Mouse (Mus musculus) layer of hippocampus, adult 9-10 months (tissue): ENCODE results near the gene Ccdc30.
A peak's percentile ranks its signal among the peaks of the same experiment; 100 is the strongest.

Experiments used
- DNase-seq: peaks from one replicate; pipeline ENCODE4 v3.0.0; 2022; ENCODE audit warnings: low spot score

Gene Ccdc30

GRCm38 (mm10) chr4:119415072-119415753 lies at the start of gene Ccdc30:
Ccdc30 (minus strand) TSS chr4:119415521.
- DNase-seq: peak; percentile 85

- no peak for DNase-seq
These were observed 48.6 kb upstream of the Ccdc30 start for GRCm38 (mm10) chr4:119463756-119464419.

- no peak for DNase-seq
These were observed 47.8 kb upstream of the Ccdc30 start for GRCm38 (mm10) chr4:119462858-119463755.

- DNase-seq: no peak
These were observed 47.1 kb upstream of the Ccdc30 start for GRCm38 (mm10) chr4:119462457-119462856.

GRCm38 (mm10) chr4:119460728-119461141 lies 45.4 kb upstream of the Ccdc30 start:
- DNase-seq: peak; percentile 90

GRCm38 (mm10) chr4:119460296-119460695 lies 45.0 kb upstream of the Ccdc30 start:
- no peak for DNase-seq

GRCm38 (mm10) chr4:119453533-119453932 lies 38.2 kb upstream of the Ccdc30 start:
- DNase-seq: no peak

GRCm38 (mm10) chr4:119453128-119453527 lies 37.8 kb upstream of the Ccdc30 start:
- DNase-seq: no peak

- no peak for DNase-seq
These were observed 35.1 kb upstream of the Ccdc30 start for GRCm38 (mm10) chr4:119450436-119450835.

- DNase-seq: no peak
These were observed 32.5 kb upstream of the Ccdc30 start for GRCm38 (mm10) chr4:119447786-119448185.

GRCm38 (mm10) chr4:119447261-119447660 lies 31.9 kb upstream of the Ccdc30 start:
- no peak for DNase-seq

- no peak for DNase-seq
These were observed 27.2 kb upstream of the Ccdc30 start for GRCm38 (mm10) chr4:119442539-119442938.

- no peak for DNase-seq
These were observed 26.5 kb upstream of the Ccdc30 start for GRCm38 (mm10) chr4:119441836-119442235.

GRCm38 (mm10) chr4:119437936-119438335 lies 22.6 kb upstream of the Ccdc30 start:
- DNase-seq: no peak

GRCm38 (mm10) chr4:119430678-119431077 lies 15.4 kb upstream of the Ccdc30 start:
- DNase-seq: no peak

- no peak for DNase-seq
These were observed 12.4 kb upstream of the Ccdc30 start for GRCm38 (mm10) chr4:119427680-119428079.

GRCm38 (mm10) chr4:119425601-119426000 lies 10.3 kb upstream of the Ccdc30 start:
- DNase-seq: no peak

GRCm38 (mm10) chr4:119425077-119425476 lies 9.8 kb upstream of the Ccdc30 start:
- DNase-seq: no peak

- peak; percentile 62 for DNase-seq
These were observed 7.1 kb upstream of the Ccdc30 start, which contains the start of the genes Ppcs and Zmynd12 for GRCm38 (mm10) chr4:119422294-119422964. Ppcs (minus strand) TSS chr4:119422420. Zmynd12 (plus strand) TSS chr4:119422814.

GRCm38 (mm10) chr4:119421921-119422293 lies 6.6 kb upstream of the Ccdc30 start:
- no peak for DNase-seq

- DNase-seq: no peak
These were observed 5.9 kb upstream of the Ccdc30 start for GRCm38 (mm10) chr4:119421191-119421590.

GRCm38 (mm10) chr4:119417894-119418293 lies 2.6 kb upstream of the Ccdc30 start:
- DNase-seq: no peak
